Mouse (Mus musculus) embryonic facial prominence, embryonic 11.5 days (tissue): ENCODE measurements at regions not wholly inside any gene's neighbourhood (a gene's known extent, or its start where the extent isn't known, plus 50 kb on each side); places are given as distances from the start of the nearest gene placed in this dataset.

Experiments
- ATAC-seq: fragments of 200-750 bp; cut with Nextera tagmentation; replicated peaks from 2 replicates; pipeline ENCODE4 v1.8.0; 2017; ENCODE audit warnings: low read depth; ENCODE audit not compliant: insufficient number of reproducible peaks, low FRiP score, low TSS enrichment
- DNase-seq: peaks from one replicate; pipeline ENCODE4 v3.0.0-alpha.2; 2015; ENCODE audit warnings: low spot score
- H3K27ac ChIP-seq: fragments of 300-500 bp; sonication (generic); replicated peaks from 2 replicates; pipeline ENCODE4 v1.5.1; 2014; ENCODE audit warnings: mild to moderate bottlenecking, low read depth, low read length, control low read depth
- H3K27me3 ChIP-seq: fragments of 300-500 bp; sonication (generic); 2 replicates; pipeline ENCODE4 v1.6.1; 2014; ENCODE audit warnings: mild to moderate bottlenecking, low read length, moderate library complexity, mixed read lengths; ENCODE audit not compliant: control insufficient read depth, insufficient read depth
- H3K36me3 ChIP-seq: fragments of 300-500 bp; sonication (generic); replicated peaks from 2 replicates; pipeline ENCODE4 v1.6.1; 2014; ENCODE audit warnings: low read depth, mild to moderate bottlenecking, low read length, moderate library complexity, mixed read lengths; ENCODE audit not compliant: control insufficient read depth, insufficient read depth
- H3K4me1 ChIP-seq: fragments of 300-500 bp; sonication (generic); 2 replicates; pipeline ENCODE4 v1.6.1; 2014; ENCODE audit warnings: low read length, mixed read lengths; ENCODE audit not compliant: control insufficient read depth, insufficient read depth
- H3K4me2 ChIP-seq: fragments of 300-500 bp; sonication (generic); 2 replicates; pipeline ENCODE4 v1.6.1; 2014; ENCODE audit warnings: low read depth, mild to moderate bottlenecking, control low read depth, low read length, moderate library complexity
- H3K4me3 ChIP-seq: fragments of 300-500 bp; sonication (generic); 2 replicates; pipeline ENCODE4 v1.5.1; 2014; ENCODE audit warnings: low read depth, low read length, control low read depth
- H3K9ac ChIP-seq: fragments of 300-500 bp; sonication (generic); replicated peaks from 2 replicates; pipeline ENCODE4 v1.6.1; 2014; ENCODE audit warnings: mild to moderate bottlenecking, control low read depth, low read length
- H3K9me3 ChIP-seq: fragments of 300-500 bp; sonication (generic); replicated peaks from 2 replicates; pipeline ENCODE4 v1.6.1; 2016; ENCODE audit warnings: mild to moderate bottlenecking, low read length, inconsistent platforms, mixed read lengths; ENCODE audit not compliant: control insufficient read depth
- WGBS: fragments of 180-500 bp; shearing (Covaris S2); extraction: QIAGEN DNeasy Blood & Tissue Kit; methylation state at CpG from one replicate; pipeline ENCODE4 v1.1.7; 2014; 5-methylcytosine and 5-hydroxymethylcytosine counted together

DNA sequence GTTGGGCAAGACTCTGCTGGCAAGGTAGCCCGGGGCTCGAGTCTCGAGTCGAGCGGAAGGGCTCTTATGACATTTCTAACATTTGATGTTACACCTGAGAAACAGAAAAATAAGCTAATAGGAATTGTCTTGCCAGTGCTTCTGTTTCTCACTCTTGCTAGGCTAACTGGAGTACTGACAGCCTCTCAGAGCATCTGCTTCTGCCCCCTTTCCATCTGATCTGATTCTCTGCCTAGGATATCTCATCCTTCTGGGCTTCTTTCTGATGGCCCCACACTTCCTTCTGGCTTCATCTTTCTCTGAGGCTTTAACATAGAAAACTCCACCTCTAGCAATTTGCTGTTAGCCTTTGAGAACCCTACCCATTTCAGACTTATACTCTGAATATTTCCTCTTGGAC, 95.0 kb upstream of the Arhgef9 start:
- Histone ChIP-seq H3K36me3 (no peaks in the 10 kb centered on the region), H3K9ac (no peak overlapping the region), H3K4me1 (no peaks in the 10 kb centered on the region), H3K4me2 (no peak overlapping the region), H3K4me3 (no peak overlapping the region), H3K27ac (no peak overlapping the region), H3K27me3 (no peaks in the 10 kb centered on the region), H3K9me3 (no peaks in the 10 kb centered on the region)
- ATAC-seq (no peak), DNase-seq (no peak)
- WGBS = 91% methylated on average over 4 of the region's 5 CpGs

DNA sequence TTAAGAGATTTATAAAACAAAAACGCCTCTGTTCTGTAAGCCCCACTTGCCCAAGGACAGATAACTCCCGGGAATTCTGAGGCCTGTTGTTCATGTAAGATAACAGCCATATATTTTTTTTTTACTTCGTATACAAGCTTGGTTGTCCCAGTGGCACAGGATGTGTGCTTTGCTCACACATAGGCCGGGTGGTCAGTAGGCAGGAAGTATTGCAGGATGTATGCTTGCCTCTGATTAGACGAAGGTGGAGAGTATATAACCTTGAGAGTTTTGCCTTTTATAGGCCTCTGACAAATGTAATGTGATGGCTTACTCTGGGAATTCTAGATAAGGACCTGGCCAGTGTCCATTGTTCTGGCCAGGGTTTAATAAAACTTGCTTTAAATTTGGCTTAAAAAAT, 85.4 kb upstream of the Arhgef9 start:
- ATAC-seq (no peak), DNase-seq (no peak)
- Histone ChIP-seq H3K36me3 (no peaks in the 10 kb centered on the region), H3K4me2 (no peak overlapping the region), H3K9me3 (no peaks in the 10 kb centered on the region), H3K4me1 (no peaks in the 10 kb centered on the region), H3K4me3 (no peak overlapping the region), H3K27me3 (no peaks in the 10 kb centered on the region), H3K27ac (no peak overlapping the region), H3K9ac (no peak overlapping the region)
- 66% methylated on average over 5 of the region's 5 CpGs for WGBS

DNA sequence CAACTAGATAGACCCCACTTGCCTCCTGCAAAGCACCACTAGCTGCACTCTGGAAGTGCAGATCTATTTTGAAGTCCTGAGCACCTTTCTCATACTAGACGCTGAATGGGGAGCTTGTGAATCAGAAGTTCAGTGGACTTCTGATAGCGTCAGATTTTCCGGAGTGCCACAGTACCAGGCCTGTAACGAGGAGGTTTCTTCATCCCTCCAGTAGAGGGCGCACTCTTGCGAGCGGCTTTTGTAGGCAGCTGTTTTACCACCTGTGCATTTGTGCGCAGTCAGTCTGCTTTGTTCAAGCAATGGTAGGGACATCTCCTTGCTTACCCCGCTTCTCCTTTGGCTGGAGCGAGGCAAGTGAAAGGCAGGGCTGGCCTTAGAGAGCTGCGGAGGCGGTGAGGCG, 56.9 kb upstream of the Arhgef9 start:
- H3K9ac ChIP-seq = no peak overlapping the region
- H3K4me3 ChIP-seq = no peak overlapping the region
- no peaks in the 10 kb centered on the region for H3K9me3 ChIP-seq
- no peaks in the 10 kb centered on the region for H3K4me1 ChIP-seq
- no peak overlapping the region for H3K4me2 ChIP-seq
- DNase-seq (peak; percentile 36), ATAC-seq (no peak)
- no peaks in the 10 kb centered on the region for H3K27me3 ChIP-seq
- H3K36me3 ChIP-seq = no peaks in the 10 kb centered on the region
- H3K27ac ChIP-seq = no peak overlapping the region
- 20% methylated on average over 13 of the region's 13 CpGs for WGBS
